Mouse (Mus musculus) lung, postnatal 4 days (tissue): ENCODE results near the gene Gpr107.

ENCODE experiments used
- DNase-seq, 2 experiments: peaks; one replicate each; pipeline ENCODE4 v3.0.0; 2021

Gpr107 gene

DNA sequence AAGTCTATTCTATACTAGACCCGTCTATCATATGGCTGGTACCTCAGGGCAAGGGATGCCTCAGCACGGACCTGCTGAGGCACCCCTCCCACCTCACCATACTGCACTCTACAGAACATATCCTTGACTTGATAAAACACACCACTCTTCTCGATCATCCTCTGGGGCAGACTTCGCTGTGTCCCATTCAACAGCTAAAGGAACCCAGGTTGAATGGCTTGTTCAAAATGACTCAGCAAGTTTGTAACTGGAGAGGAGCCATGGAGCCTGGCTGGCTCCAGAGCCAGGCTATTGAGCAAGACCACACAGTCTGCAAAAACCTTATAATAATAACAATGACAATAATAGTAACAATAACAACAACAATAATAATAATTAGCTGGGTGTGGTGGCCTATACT, 24.2 kb upstream of the Gpr107 start:
- DNase-seq: no peak

DNA sequence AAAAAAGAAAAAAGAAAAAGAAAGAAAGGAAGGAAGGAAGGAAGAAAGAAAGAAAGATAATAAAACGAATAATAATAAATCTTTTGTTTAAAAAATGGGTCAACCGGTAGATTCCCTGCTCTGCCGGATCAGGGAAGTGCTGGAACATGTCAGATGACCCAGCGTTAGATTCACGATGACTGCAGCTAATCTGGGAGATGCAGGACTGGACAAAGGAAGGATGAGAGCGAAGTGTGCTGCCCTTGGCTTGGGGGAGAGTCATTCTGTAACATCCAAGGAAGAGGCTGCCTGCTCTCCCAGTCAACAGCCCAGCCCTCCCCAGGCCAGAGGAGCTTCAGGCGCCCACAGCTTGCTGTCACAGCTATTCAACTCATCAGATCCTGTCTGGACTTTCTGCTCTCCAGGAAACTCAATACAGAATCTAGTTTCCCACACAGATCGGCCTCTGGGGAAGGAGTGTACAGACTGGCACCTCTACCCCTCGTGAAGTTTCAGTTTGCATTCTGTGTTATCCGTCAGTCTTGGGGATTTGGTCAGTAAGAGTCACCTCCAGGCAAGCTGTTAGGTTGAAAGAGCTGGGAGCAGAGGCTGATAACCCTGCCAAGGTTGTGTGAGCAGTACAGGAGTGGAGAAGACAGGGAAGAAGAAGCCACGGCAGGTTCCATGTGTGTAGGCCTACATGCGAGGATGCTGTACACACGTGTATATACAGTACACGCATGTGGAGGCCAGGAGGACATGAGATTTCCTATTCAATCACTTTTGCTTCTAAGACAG, 22.2 kb upstream of the Gpr107 start:
- no peak for DNase-seq

DNA sequence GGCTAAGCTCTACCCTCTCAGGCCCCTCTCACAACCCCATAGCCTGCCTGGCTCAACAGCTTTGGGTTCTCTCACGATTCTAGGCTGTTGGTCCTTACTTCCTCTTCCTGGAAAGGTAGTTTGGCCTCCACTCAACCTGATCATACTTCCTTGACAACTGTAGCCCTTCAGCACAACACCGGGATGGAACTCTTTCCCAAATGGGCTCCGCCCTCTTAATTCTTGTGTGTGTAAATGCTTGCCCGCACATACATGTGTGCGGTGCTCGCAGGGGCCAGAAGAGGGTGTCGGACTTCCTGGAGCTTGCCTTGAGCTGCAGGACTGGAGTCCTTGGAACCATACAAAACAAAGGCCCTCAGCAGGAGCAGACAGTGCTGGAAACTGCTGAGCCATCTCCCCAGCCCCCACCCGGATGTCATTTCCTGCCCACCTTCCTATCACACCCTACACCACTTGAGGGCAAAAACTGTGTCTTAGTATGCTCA, 21.3 kb upstream of the Gpr107 start:
- DNase-seq: peak; percentile 56 to 63

DNA sequence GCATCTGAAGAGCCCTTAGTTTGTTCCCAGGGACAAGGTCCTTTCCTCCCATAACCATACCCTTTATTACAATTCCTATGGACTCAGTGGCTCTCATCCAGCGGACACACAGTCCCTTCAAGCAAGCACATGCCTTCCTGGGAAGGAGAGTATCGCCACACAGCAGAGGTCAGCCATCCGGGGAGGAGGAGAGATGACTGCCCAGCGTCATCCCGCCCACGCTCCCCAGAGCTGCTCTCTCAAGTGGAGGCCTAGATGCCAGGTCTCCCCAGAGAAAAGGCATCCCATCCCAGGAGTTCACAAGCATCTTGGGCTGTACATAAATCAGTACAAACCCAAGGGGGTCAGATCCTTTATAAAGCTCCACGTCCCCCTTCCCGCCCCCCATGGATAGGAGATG, 19.4 kb upstream of the Gpr107 start:
- DNase-seq: no peak

DNA sequence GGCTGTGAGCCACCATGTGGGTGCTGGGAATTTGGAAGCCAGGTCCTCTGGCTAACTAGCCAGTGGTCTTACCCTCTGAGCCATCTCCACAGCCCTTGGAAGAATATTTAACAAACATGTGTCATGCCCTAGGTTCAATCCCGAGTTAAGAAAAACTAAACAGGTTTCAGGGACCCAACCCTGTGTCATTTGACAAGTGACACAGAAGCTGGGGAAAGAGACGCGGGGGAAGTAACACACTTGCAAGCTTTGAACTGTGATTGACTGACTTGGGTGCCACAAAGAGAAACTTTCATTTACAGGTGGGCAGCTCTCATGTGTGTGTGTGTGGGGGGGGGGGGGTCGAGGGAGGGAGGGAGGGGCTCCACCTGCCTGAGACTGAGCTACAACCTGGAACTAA, 18.1 kb upstream of the Gpr107 start:
- DNase-seq: no peak

DNA sequence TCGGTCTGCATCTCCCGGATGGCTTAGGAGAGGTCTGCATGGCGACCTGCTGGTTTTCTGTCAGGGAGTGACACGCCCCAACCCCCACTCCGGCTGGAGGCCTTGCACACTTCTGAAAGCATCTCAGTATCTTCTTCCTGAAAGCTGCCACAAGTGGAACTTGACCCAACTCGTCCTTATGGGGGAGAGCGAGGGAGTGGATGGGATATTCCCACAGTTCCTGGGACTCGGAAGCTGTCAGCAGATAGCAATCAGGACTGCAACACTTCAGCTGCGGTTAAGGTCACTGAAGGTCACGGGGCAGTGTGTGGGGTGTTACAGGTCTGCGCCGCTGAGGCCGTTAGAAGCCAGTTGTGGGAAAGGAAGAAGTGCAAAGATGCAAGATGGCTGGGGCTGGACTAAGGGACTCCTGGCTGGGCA, 16.6 kb upstream of the Gpr107 start:
- peak in 1 of 2 experiments; percentile 31 for DNase-seq

DNA sequence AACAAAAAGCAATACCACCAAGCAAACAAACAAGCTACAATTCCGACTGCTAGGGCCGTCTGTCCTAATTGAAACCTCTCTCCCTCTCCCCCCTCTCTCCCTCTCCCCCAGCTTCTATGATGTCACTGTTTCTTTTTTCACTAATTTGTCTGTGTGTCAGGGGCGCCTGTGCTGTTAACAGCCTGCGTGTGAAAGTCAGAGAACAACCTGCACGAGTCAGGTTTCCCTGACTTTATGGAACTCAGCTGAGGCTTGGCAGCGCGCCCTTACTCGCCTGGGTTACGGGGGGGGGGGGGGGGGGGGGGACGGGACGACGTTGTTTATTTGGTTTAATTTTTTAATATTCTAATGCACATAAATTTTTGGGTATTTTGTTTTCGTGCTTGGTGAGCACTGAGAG, 15.8 kb upstream of the Gpr107 start:
- DNase-seq: no peak

DNA sequence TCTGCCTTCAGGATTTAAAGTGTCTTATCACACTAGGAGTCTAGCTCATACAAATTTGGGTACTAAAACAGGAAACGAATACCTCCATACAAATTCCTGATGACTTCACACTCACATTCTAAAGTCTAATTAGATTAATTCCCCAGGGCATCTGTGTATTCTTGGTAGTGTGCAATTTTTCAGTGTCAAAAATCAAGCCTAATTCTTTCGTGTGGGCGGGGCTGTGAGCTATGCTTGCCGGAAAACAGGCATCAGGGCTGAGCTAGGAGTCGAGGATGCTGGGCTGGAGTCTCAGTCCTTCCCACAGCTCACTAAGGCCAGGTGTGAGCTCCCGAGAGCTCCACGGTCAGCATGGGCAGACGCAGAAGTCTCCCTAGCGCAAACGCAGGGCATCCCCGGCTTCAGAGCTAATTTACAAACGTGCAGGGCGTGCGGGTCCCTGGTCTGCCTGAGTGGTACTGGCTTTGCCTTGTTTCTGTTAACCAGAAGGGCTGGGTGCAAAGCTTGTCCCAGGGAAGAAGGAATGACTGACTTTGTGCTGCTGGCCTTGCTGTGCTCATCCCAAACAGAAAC, 15.0 kb upstream of the Gpr107 start:
- DNase-seq: no peak

DNA sequence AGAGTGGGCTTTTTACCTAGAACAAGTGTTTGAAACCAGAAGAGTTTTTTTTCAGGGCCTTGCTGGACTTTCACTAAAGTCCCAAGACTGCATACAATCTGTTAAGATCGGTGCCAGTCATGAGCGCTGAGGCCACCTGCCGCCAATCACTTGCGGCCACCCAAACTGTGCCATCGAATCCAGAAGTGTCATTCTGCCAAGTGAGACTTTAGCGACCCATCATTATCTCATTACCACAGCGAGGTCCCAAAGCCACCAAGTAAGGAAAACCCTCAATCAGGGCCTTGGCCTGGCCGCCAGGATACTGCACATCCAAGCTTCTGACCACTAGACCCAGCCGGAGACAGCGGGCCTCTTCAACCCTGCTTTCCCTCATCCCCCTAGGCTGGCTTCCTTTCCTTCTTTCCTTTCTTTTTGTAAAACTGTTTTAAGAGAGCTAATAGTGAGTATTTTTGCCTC, 12.9 kb upstream of the Gpr107 start:
- DNase-seq: no peak

DNA sequence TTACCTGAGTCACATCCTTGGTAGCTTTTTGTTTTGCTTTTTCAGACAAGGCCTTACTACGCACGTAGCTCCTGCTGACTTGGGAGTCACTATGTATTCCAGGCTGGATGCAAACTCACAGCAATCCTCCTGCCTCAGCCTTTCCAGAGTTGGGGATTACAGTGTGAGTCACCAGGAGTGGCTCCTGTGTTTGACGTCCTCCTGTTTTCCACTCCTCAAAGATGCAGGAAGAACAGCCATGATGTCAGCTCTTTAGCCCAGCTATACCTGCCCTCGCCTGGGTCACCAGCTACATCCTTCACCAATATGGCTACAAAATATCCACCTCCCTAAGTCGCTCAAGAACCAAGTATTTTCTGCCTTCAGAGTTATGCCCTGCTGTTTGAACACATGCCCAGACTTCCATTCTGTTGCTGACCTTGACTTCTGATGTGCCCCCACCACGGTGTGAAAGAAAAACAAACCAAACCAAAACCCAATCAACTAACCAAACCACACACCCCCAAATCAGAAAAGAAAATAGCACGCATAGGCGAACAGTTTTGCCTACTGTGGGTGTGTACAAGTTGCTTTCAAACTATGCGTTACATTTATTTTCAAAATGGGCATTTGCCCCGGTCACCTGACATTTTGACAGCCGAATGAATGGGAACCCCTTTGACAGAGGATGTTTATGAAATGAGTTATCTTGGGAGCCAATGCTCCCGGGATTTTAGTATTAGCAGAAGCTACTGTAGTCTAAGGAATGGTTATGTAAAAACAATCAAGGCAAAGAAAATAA, 11.9 kb upstream of the Gpr107 start:
- no peak for DNase-seq

DNA sequence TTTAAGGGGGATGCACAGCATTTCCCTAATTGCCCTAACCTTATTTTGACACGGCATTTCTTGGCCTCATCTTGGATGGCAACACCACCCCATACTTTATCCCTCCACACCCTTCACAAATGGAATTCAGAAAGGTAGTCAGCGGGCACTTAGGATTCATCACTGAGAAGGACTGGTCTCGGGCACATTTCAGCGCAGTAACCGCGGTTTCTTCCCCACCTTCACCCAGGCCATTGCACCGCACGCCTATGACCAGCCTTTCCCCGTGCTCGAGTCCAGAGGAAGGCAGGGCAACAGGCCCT, 11.4 kb upstream of the Gpr107 start:
- peak in 1 of 2 experiments; percentile 34 for DNase-seq

DNA sequence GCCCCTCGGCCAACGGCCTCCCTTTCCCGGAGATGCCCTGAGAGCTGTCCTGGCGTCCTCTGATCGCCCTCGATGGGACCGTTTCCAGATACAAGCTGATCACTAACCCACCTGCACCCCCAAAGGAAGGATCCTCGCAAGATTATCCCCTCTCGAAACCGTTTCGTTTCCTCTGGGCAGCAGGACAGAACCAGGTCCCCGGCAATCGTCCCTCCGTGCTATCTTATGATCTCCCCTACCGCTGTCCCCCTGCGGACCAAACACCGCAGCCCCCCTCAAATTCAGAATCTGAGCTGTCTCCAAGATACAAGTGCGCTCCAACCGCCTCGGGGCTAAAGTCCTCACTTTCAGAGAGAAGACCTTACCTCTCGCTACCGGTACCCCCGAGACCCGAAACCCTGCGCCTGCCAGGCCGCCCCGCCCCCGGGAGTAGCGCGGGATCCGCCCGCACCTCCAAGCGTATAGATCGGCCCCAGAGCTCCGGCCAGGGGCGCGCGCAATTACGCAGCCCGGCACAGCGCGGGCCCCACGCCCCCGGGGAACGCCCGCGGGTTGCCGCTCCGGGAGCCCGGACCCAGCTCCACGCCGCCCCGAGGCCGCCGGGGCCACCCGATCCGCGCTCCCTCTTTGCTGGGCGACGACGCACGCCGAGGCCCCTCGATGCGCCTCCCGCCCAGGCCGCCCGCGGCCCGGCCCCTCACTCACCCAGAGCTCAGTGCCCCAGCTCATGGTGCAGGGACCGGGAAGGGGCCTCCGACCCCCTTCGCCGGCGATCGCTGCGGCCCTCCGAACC, 10.8 kb upstream of the Gpr107 start:
- DNase-seq: peak in 1 of 2 experiments; percentile 36

DNA sequence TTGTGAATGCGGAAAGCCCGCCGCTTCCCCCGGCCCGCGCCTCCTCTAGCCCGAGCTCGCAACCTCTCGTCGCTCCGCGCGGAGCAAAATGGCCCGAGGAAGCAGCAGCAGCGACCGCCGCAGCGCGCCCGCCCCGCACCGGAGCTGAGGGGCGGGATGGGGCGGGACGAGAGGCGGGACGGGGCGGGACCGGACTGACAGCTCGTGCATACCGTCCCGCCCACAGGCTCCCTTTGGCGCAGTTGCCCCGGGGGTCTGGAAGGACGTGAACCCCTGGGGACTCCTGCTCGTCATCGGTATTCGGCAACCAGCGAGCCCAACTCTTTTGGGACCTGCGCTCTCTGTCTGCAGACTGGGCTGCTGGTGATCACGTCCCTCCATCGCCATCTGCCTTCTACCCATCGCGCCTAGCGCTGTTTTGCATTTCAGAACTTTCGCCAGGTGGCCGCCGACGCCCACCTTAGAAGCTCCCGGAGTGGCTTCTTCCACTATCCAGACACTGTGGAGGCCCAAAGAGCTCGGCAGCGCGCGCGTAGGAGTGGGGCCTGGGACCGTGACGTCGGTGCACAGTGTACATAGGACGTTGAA, 10.2 kb upstream of the Gpr107 start, which contains the start of gene Fnbp1:
Gene Fnbp1, minus strand, starts transcription at position 142 of the 588 bp plus-strand sequence.
- DNase-seq: peak; percentile 91 to 93

DNA sequence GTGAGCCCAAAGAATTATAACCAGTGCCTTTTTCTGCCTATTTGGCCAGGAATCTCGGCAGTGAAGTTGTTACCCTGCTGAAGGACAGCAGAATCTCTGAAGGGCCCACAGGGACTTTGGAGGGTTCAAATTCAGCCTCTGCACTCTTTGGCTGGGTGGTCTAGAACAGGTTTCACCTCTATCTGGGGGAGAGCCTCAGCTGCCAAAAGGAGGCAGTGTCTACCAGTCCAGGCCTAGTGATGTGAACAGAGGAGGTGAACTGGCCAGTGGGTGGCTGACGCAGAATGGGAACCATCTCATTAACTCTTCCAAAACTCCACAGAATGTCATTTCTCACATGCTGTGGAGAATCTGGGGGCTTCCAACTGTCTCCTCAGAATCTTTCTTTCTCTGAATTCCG, 9.6 kb upstream of the Gpr107 start:
- DNase-seq: peak; percentile 26 to 38

DNA sequence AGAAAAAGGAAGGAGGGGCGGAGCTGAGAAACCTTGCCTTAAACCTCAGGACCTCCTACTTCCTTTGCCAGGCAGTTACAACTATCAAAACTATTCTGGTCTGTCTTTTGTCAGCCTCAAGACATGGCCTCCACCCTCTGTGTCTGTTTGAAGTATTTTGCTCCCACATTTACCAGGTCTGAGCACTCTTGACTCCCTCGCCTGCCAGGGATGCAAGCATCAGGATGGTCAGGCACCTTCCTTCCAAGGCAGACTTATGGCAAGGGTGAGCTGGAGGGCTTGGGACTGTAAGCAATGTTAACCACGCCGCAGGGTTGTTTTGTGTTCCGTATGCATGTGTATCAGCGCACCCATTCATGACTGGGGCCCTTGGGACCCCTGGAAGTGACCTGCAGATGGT, 8.8 kb upstream of the Gpr107 start:
- DNase-seq: no peak

DNA sequence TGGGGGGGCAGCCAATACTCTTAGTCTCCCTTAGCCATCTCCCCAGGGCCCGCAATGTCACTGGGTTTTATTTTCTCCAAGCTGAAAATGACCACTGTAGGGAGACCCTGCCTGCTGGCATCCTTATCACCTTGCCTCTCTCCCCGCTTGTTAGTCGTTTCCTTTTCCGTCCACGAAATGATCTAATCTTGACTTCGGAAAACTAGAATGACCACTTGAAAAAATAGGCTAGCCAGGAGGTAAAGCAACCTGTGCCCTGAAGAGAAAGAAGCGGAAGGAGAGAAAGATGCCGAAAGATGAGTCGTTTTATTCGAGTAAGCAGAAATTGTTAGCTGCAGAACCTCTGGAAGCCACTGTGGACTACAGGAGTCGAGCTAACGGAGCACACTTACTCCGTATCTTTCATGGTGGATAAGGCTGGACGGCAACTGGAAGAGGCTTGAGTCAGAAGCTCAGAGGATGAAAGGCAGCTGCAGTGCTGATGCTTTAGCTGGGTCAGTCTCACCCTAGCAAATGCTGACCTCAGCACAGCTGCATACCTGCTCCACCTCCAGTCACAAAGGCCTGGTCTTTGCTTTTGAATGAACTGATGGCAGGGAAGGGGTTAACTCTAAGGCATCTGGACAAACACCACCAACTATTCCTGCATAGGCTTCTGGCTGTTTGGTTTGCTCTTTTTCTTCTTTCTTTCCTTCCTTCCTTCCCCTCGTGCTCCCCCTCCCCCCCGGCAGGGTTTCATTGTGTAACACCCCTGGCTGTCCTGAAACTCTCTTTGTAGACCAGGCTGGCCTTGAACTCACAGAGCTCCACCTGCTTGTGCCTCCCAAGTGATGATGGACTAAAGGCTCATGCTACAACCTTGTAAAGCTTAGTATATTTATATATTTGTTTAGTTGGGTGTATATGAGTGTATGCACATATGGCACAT, 8.1 kb upstream of the Gpr107 start:
- DNase-seq: no peak

DNA sequence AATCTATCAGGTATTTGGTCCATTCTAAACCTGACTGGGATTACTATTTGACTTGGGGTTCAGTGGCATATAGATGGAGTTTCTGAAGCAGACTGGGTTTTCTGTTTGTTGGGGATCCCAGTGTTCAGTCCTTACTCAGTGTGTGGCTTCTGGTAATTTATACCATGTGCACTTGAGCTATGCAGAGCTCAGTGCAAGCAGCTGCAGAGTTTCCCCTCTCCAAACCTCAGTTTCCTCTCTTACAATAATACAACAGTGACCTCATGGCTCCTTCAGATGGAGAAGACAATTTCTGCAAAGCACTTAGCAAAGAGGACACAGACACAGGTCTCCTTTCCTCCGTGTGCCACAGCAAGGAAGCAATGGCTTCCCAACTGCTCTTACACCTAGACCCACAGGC, 7.2 kb upstream of the Gpr107 start:
- DNase-seq: no peak

DNA sequence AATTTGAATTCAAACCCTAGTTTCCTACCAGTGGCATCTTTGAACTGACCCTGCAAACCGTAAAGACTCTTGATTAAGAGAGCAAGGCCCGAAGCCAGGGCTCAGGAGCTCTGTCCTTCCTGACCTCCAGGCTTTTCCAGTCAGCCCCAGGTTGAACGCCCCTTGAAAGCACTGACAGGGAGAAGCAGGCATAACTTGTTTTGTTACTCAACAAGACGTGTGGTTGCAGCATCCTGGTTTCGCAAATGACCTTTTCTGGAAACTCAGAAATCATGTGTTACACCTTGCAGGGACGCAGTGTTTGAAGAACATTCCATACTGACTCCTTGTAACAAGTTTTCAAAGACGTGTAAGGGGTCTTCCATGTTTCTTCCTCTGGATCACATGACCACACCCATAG, 5.1 kb upstream of the Gpr107 start:
- peak; percentile 50 to 62 for DNase-seq

DNA sequence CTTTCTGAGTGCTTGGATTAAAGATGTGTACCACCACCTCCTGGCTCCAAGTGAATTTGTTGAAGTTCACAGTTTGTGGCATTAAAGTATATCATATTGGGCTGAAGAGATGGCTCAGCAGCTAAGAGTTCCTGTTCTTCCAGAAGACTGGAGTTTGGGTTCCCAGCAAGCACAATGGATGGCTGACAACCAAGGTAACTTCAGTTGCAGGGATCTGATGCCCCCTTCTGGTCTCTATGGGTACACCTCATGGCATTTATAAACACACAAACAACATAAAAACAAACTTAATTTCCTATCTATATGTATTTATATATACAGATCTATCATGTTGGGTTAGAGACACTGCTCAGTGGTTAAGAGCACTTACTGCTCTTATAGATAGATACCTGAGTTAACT, 1.4 kb upstream of the Gpr107 start:
- no peak for DNase-seq

DNA sequence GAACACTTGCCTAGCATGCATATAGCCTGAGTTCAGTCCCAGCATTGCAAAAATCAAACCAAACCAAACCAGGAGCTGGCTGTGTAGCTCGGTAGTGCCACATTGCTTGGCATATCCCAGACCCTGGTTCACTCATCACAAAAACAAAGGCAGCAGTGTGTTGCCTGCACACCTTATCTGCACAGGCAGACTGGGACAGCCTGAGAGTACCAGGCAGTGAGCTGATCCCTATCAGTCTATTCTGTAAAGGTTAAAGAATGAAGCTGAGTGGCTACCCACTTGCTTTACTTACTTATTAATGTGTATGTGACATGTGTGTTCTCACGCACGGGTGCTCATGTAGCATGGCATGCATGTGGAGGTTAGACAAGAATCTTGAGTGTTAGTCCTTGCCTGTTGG, 4.7 kb downstream of the Gpr107 start:
- DNase-seq: no peak

DNA sequence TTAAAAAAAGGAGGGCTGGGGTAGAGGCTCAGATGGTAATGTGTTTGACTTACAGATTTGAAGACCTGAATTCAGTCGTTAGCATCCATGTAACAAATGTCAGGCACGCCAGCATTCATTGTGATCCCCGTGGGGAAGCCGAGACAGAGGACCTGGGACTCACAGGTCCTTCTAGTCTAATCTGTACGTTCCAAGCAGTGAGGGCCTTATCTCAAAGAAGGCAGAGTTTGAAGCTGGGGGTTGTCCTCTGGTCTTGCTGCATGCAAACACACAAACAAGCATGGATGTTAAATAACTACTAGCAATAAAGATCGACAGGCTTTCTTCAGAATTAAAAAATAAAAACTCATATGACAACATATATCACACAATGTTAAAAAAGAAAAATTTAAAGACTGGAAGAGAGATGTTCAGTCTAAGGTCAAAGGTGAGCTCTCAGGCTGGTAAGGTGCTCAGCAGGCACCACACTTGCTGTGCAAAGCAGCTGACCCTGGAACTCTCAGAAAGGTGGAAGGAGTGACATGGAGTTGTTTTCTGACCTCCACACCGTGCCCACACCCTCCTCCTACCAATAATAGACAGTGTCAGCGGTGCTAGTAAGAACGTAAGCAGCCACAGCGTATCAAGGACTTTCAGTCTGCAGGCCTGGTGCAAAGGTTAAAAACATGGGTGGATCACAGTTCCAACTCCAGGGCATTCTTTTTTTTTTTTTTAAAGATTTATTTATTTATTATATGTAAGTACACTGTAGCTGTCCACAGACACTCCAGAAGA, 8.2 kb downstream of the Gpr107 start:
- no peak for DNase-seq
